22 mouse cellular contexts compared by ENCODE assay signal in genomic region chr12:108705486-108705885, GRCm38 (mm10). TPM values are rescaled to one million over a fixed set of nuclear protein-coding genes. Genes with fewer than 3 reads are reported as not detected.
DNase-seq lines count a peak whose midpoint lies in the region; ATAC-seq and TF ChIP-seq lines count a peak whose summit lies in the region.
"Had no signal": no experiment of that assay in that cellular context is flagged by ENCODE, and none has a peak within 500 bp of the region (broad histone marks: within the 10 kb centered on the region; RNA-seq: fewer than 3 reads in every experiment).

No protein-coding gene starts in this region.

- no peak overlapping the region for H3K4me3 ChIP-seq in forebrain, embryonic 11.5 days (ENCODE audit: low read depth, low read length)
- no peak overlapping the region for H3K4me3 ChIP-seq in forebrain, embryonic 16.5 days (replicated peaks; ENCODE audit: low read length)
- no peak overlapping the region for H3K4me3 ChIP-seq in liver, adult 2 months (ENCODE audit: insufficient read depth, low read depth, low read length)
- no peak overlapping the region for H3K4me3 ChIP-seq in liver, embryonic 11.5 days (ENCODE audit: low read depth, low read length)

- TF ChIP-seq POLR2A in liver, adult 2 months (IDR thresholded peaks at IDR 0.05; ENCODE audit: extremely low read depth, insufficient read depth, low read length) = no peak

- peaks cover 20% of the 10 kb centered on the region for H3K27me3 ChIP-seq in forebrain, embryonic 11.5 days (ENCODE audit: control insufficient read depth, insufficient read depth, low read length)
- H3K27me3 ChIP-seq in forebrain, embryonic 16.5 days (replicated peaks; ENCODE audit: control insufficient read depth, insufficient read depth, low read length) = peaks cover 22% of the 10 kb centered on the region
- H3K27me3 ChIP-seq in liver, adult 2 months (ENCODE audit: control insufficient read depth, insufficient read depth, low read length) = peaks cover 7% of the 10 kb centered on the region
- peaks cover 37% of the 10 kb centered on the region for H3K27me3 ChIP-seq in liver, embryonic 11.5 days (replicated peaks; ENCODE audit: control insufficient read depth, insufficient read depth, low read length)
- H3K27me3 ChIP-seq: Patski had no signal

- peak; percentile 25 for DNase-seq in forebrain, embryonic 11.5 days (ENCODE audit: low spot score)
- DNase-seq in heart, adult 11 months = peak; percentile 78
- no peak for DNase-seq in heart, postnatal 4 days
- DNase-seq in liver, adult 2 months (ENCODE audit: extremely low read depth, low read depth, low spot score) = peak; percentile 55
- DNase-seq in liver, embryonic 11.5 days (ENCODE audit: low spot score) = no peak
- DNase-seq in testis, postnatal 10 days (ENCODE audit: low spot score) = peak; percentile 29
- DNase-seq in testis, postnatal 14 days (ENCODE audit: low spot score) = no peak
- DNase-seq: adrenal gland, adult 2 months; adrenal gland, adult 8-10 months; adrenal gland, postnatal 10 days; adrenal gland, postnatal 14 days; adrenal gland, postnatal 25 days; adrenal gland, postnatal 36 days; cerebellum, adult 11 months; cerebellum, adult 11-12 months had no signal

- no peak overlapping the region for H3K9ac ChIP-seq in forebrain, embryonic 11.5 days (ENCODE audit: low read length)
- no peak overlapping the region for H3K9ac ChIP-seq in forebrain, embryonic 16.5 days (replicated peaks; ENCODE audit: low read depth, low read length)
- H3K9ac ChIP-seq in liver, adult 2 months (ENCODE audit: low read depth, low read length) = no peak overlapping the region
- no peak overlapping the region for H3K9ac ChIP-seq in liver, embryonic 11.5 days (ENCODE audit: low read depth, low read length)

- no peak for ATAC-seq in forebrain, embryonic 11.5 days (replicated peaks; ENCODE audit: low FRiP score)
- no peak for ATAC-seq in forebrain, embryonic 16.5 days
- ATAC-seq in liver, embryonic 11.5 days (replicated peaks; ENCODE audit: low FRiP score) = no peak
- ATAC-seq: activated CD4-positive, CD25-positive, alpha-beta regulatory T cell, adult 4 months; CD4-positive, CD25-positive, alpha-beta regulatory T cell, adult 4 months; Patski had no signal

- no peak for TF ChIP-seq CTCF in liver, adult 2 months (IDR thresholded peaks at IDR 0.05; ENCODE audit: low read depth, low read length)

- H3K4me2 ChIP-seq in forebrain, embryonic 11.5 days (ENCODE audit: low read depth, low read length, severe bottlenecking) = no peak overlapping the region
- H3K4me2 ChIP-seq in forebrain, embryonic 16.5 days (ENCODE audit: low read length) = no peak overlapping the region
- H3K4me2 ChIP-seq in liver, embryonic 11.5 days = no peak overlapping the region

- no peaks in the 10 kb centered on the region for H3K79me2 ChIP-seq in liver, adult 2 months (ENCODE audit: control insufficient read depth, insufficient read depth, low read length)

- no peaks in the 10 kb centered on the region for H3K9me3 ChIP-seq in forebrain, embryonic 11.5 days (ENCODE audit: control insufficient read depth, low read length)
- H3K9me3 ChIP-seq in forebrain, embryonic 16.5 days (ENCODE audit: control insufficient read depth, low read length) = no peaks in the 10 kb centered on the region
- H3K9me3 ChIP-seq in liver, embryonic 11.5 days (ENCODE audit: control insufficient read depth, low read length) = no peaks in the 10 kb centered on the region

- WGBS in forebrain, embryonic 11.5 days = 89% methylated on average over 6 of the region's 6 CpGs
- 76% methylated on average over 6 of the region's 6 CpGs for WGBS in forebrain, embryonic 16.5 days
- 36% methylated on average over 6 of the region's 6 CpGs for WGBS in liver, adult 2 months
- WGBS in liver, embryonic 11.5 days = 76% methylated on average over 6 of the region's 6 CpGs

- 0 out of 2 replicates have a peak, but pooled peaks cover 7% of the 10 kb centered on the region for H3K4me1 ChIP-seq in forebrain, embryonic 11.5 days (replicated peaks; ENCODE audit: control insufficient read depth, insufficient read depth, low read length)
- H3K4me1 ChIP-seq in forebrain, embryonic 16.5 days (replicated peaks; ENCODE audit: control insufficient read depth, insufficient read depth, low read length) = peaks cover 7% of the 10 kb centered on the region
- peaks cover 6% of the 10 kb centered on the region for H3K4me1 ChIP-seq in liver, adult 2 months (ENCODE audit: control insufficient read depth, insufficient read depth, low read length)
- peaks cover 4% of the 10 kb centered on the region for H3K4me1 ChIP-seq in liver, embryonic 11.5 days (replicated peaks; ENCODE audit: control insufficient read depth, insufficient read depth, low read length)

- no peak overlapping the region for H3K27ac ChIP-seq in forebrain, embryonic 11.5 days (ENCODE audit: low read depth, low read length)
- no peak overlapping the region for H3K27ac ChIP-seq in forebrain, embryonic 16.5 days (ENCODE audit: low read length)
- H3K27ac ChIP-seq in liver, adult 2 months (replicated peaks; ENCODE audit: insufficient read depth, low read depth, low read length) = no peak overlapping the region
- H3K27ac ChIP-seq in liver, embryonic 11.5 days (ENCODE audit: low read depth, low read length) = no peak overlapping the region

- H3K36me3 ChIP-seq in forebrain, embryonic 11.5 days (ENCODE audit: control insufficient read depth, insufficient read depth, low read length) = no peaks in the 10 kb centered on the region
- H3K36me3 ChIP-seq in forebrain, embryonic 16.5 days (ENCODE audit: control insufficient read depth, insufficient read depth) = no peaks in the 10 kb centered on the region
- no peaks in the 10 kb centered on the region for H3K36me3 ChIP-seq in liver, adult 2 months (ENCODE audit: control insufficient read depth, insufficient read depth, low read length)
- no peaks in the 10 kb centered on the region for H3K36me3 ChIP-seq in liver, embryonic 11.5 days (ENCODE audit: control insufficient read depth, insufficient read depth, low read length)
- H3K36me3 ChIP-seq: G1E had no signal

RNA-seq across cellular contexts. Expression of gene Degs2, which starts 3.4 kb away (rescaled TPM):
- polyA plus RNA-seq in forebrain, embryonic 11.5 days (2014; fragmentation: Nextera tagmentation; extraction: Ambion mirVana) = 1.8 and 2.5 TPM in 2 replicates
- polyA plus RNA-seq in forebrain, embryonic 16.5 days (2015; fragmentation: Nextera tagmentation; extraction: Ambion mirVana) = 1.6 and 2.6 TPM in 2 replicates
- not detected for total RNA-seq in heart, postnatal 4 days (2021)
- 0.07 and 0.65 TPM in 2 replicates for total RNA-seq in liver, adult 2 months (2014; rRNA removed)
- 0.11 and 0.29 TPM in 2 replicates for polyA plus RNA-seq in liver, adult 2 months (2012; rRNA removed)
- 0.33 and 0.48 TPM in 2 replicates for polyA plus RNA-seq in liver, embryonic 11.5 days (2014; fragmentation: Nextera tagmentation; extraction: Ambion mirVana)
- total RNA-seq: adrenal gland, adult 8-10 months; adrenal gland, postnatal 10 days; adrenal gland, postnatal 14 days; adrenal gland, postnatal 25 days; CH12.LX; G1E; MEL had no signal
- polyA plus RNA-seq: G1E had no signal

Comparison
In these comparisons a context has a peak if more than half of its experiments do, and no peak if none do; other contexts are left out.
1. DNase-seq: peak in forebrain, embryonic 11.5 days (single experiment), heart, adult 11 months (single experiment), liver, adult 2 months (single experiment) and testis, postnatal 10 days (single experiment); none in heart, postnatal 4 days (single experiment), liver, embryonic 11.5 days (single experiment) and testis, postnatal 14 days (single experiment).